Mouse (Mus musculus) lung, adult 18-20 months (tissue): ENCODE results near the gene Glipr1l3.
"Not testable (repeated sequence)": the region's sequence is repeated elsewhere in the genome, so short reads cannot be mapped to it uniquely, and the experiment has no call there.

Experiments
- DNase-seq, 2 experiments: peaks; one replicate each; pipeline ENCODE4 v3.0.0; 2022; ENCODE audit warnings: mixed read lengths in 2 of 2

Gene Glipr1l3

DNA sequence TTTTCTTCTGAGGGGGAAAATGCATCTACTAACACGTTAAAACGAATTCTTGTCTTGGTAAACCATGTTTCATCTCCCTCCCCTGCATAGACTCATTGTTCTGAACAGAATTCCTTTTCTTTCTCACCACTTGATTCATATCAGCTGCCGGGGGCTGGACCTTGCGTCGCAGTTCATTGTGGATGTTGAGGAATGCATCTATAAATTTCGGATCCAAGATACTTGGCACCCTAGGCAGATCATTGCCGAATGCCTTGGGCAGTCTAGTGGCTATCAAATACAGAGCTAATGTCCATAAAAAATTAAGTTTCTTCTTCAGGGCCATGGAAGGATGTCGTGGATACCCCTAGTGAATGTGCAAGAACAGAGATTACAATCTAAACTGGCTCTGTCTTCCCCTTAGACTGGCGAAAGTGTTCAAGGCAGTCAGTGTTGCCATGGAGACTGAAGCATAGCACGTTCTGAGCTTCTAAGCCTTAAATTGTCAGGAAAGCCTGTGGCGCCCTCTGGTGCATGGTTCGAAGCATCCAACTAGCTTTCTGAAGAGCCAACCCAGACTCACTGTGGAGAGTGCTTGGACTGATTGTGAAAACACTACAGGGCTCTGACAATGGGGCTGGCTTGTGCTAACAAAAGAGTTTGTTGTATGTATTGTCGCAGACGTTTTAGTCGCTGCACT lies at the start of gene Glipr1l3:
Glipr1l3 (minus strand) TSS at position 446 of the 679 bp plus-strand sequence.
- DNase-seq: peak; percentile 67 to 76

- DNase-seq: no peak
These were observed 43.3 kb upstream of the Glipr1l3 start for GRCm38 (mm10) chr10:112203463-112203862.

DNA sequence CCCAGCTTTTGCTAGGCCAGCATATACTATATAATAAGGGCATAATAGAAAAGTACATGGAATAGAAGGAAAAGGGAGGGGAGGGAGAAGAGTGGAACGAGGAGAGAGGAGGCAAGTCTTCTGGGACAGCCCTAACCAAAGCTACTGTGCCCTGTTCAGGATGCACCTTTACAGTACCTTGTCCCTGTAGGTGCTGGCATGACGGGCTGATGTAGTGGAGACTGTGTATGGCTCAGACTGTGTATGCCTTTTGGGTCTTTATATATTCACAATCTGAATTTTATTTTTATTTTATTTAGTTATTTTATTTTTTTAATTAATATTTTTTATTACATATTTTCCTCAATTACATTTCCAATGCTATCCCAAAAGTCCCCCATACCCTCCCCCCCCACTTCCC lies 33.8 kb upstream of the Glipr1l3 start:
- not testable (repeated sequence) for DNase-seq

DNA sequence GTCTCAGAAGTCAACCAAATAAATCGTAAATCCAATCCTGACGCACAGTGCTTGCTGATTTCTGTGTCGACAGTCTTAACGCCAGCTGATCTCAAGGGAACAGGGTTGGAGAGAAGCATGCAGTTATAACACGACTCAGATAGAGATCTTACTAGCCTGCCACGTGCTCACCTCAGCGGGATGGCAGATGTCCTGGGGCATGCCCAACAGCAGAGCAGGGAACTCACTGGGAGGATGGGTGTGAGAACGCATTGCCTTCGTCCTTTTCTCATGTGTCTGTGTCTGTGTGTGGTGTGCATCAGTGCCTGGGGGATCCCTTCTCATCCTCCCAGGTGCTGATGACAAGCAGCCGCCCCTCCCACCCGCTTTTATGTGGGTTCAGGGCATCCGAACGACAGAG lies 16.9 kb upstream of the Glipr1l3 start:
- DNase-seq: not testable (repeated sequence)

DNA sequence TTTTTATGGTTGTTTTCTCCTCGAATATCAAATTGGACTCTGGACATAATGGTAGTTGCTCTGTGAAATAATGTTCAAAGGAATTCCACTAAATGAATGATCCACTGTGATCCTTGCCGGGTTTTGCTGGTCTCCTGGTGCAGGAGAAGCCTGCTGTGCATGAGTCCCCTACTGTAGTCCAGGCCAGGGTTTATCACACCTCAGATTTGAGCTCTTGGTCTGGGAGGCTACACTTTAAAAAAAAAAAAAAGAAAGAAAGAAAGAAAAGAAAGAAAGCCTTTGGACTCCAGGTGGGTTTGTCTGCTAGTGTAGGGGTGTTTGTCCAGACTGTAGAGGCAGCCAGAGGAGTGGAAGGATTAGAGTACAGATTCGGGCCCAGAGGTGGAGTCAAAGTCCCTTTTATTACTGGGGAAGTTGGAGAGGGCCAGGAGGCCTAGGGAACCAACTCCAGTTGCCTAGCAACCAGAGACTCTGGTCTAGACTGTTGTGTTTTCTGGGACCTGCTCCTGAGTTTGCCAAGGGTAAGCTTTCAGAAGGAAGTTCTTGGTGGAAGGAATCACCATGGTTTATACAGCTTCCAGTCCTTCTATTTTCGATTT lies 3.1 kb upstream of the Glipr1l3 start, which contains the start of gene Caps2:
Caps2 (plus strand) TSS at position 454 of the 599 bp plus-strand sequence.
- DNase-seq: peak; percentile 10 to 17

DNA sequence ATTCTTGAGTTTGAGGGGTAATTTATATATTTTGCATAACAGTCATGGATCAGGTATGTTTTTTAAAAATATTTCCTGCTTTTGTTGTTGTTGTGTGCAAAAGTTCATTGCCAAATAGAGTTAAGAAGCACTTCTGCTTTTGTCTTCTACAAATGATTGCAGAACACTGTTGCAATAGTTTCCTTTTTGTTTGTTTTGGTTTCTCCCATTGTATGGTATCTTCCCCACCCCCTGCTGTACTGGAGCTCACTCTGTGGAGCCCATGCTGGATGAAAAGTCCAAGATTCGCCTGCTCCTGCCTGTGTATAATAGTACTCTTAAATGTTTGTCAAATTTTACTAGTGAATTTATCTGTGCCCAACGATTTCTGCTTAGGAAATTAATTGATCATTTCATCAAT lies 20.3 kb downstream of the Glipr1l3 start:
- no peak for DNase-seq

GRCm38 (mm10) chr10:112138871-112139430 lies 21.2 kb downstream of the Glipr1l3 start:
- no peak for DNase-seq

GRCm38 (mm10) chr10:112138050-112138870 lies 21.9 kb downstream of the Glipr1l3 start:
- DNase-seq: peak; percentile 8 to 17

GRCm38 (mm10) chr10:112132194-112132593 lies 27.9 kb downstream of the Glipr1l3 start:
- DNase-seq: no peak

- not testable (repeated sequence) for DNase-seq
These were observed 32.4 kb downstream of the Glipr1l3 start for GRCm38 (mm10) chr10:112127682-112128230.

GRCm38 (mm10) chr10:112125090-112125489 lies 35.0 kb downstream of the Glipr1l3 start:
- DNase-seq: not testable (repeated sequence)

DNA sequence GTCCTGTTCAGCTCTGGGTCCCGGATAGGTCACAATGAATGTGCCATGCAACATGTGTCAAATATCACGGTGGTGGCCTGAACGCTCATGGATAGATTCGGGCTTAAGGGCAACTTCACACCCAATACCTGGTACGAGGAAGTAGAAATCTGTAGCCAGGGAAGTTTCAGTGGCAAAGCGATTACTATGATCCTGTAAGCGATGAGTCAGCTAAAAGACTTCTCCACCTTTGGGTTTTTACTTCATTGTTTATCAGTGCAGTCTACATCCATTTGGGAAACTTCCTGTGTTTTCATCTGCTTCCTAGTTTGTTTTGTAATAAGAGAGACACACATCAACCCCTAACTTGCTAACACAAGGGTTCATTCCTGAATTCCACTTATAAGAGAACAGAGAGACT lies 49.7 kb downstream of the Glipr1l3 start:
- no peak for DNase-seq

DNA sequence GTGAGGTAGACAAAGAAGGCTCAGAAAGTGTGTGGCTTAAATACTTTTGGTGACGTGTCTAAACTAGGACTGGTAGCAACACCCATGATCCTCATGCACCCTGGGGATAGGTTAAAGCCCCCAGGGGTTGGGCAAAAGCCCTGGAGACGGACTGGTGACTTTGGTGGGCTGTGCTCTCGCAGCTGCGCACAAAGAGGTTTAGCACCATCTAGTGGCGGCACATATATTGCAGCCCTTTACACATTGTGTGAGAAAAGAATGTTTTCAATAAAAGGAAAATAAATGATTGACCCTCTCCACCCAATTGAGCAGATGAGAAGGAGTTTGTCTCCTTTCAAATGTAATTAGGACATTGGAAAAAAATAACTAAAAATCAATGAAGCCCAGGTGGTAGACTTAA lies 54.3 kb downstream of the Glipr1l3 start:
- peak; percentile 10 to 19 for DNase-seq
